Mouse (Mus musculus): ENCODE measurements around the gene Gm49721.
A peak's percentile ranks its signal among the peaks of the same experiment; 100 is the strongest.
"Not testable (repeated sequence)": the region's sequence is repeated elsewhere in the genome, so short reads cannot be mapped to it uniquely, and the experiment has no call there.

Gm49721 gene

GRCm38 (mm10) chr17:6978287-6979248 lies at the start of gene Gm49721:
TSS of gene Gm49721 (plus strand) at chr17:6978904.
- ATAC-seq (ENCODE audit: insufficient number of reproducible peaks, low FRiP score, low TSS enrichment) = peak; percentile 83

- not testable (repeated sequence) for ATAC-seq (ENCODE audit: insufficient number of reproducible peaks, low FRiP score, low TSS enrichment)
Observed at GRCm38 (mm10) chr17:6931625-6932024, 47.1 kb upstream of the Gm49721 start.

GRCm38 (mm10) chr17:6942560-6942959 lies 36.1 kb upstream of the Gm49721 start:
- not testable (repeated sequence) for ATAC-seq (ENCODE audit: insufficient number of reproducible peaks, low FRiP score, low TSS enrichment)

- peak; percentile 62; the same call in 1 of the 2 replicates for ATAC-seq (ENCODE audit: insufficient number of reproducible peaks, low FRiP score, low TSS enrichment)
Observed at GRCm38 (mm10) chr17:6947637-6947983, 31.1 kb upstream of the Gm49721 start.

GRCm38 (mm10) chr17:6947984-6948768 lies 30.5 kb upstream of the Gm49721 start, which contains the start of gene Rsph3b:
TSS of gene Rsph3b (minus strand) at chr17:6948682.
- ATAC-seq (ENCODE audit: insufficient number of reproducible peaks, low FRiP score, low TSS enrichment) = peak; percentile 86

- ATAC-seq (ENCODE audit: insufficient number of reproducible peaks, low FRiP score, low TSS enrichment) = not testable (repeated sequence)
Observed at GRCm38 (mm10) chr17:6948769-6949228, 29.9 kb upstream of the Gm49721 start.

GRCm38 (mm10) chr17:6958881-6959280 lies 19.8 kb upstream of the Gm49721 start:
- not testable (repeated sequence) for ATAC-seq (ENCODE audit: insufficient number of reproducible peaks, low FRiP score, low TSS enrichment)

GRCm38 (mm10) chr17:6959543-6960259 lies 19.0 kb upstream of the Gm49721 start:
- ATAC-seq (ENCODE audit: insufficient number of reproducible peaks, low FRiP score, low TSS enrichment) = not testable (repeated sequence)

GRCm38 (mm10) chr17:6960349-6960748 lies 18.4 kb upstream of the Gm49721 start:
- ATAC-seq (ENCODE audit: insufficient number of reproducible peaks, low FRiP score, low TSS enrichment) = not testable (repeated sequence)

GRCm38 (mm10) chr17:6960776-6961175 lies 17.9 kb upstream of the Gm49721 start, which contains the start of gene Tagap1:
TSS of gene Tagap1 (minus strand) at chr17:6961156.
- ATAC-seq (ENCODE audit: insufficient number of reproducible peaks, low FRiP score, low TSS enrichment) = not testable (repeated sequence)

- ATAC-seq (ENCODE audit: insufficient number of reproducible peaks, low FRiP score, low TSS enrichment) = peak; percentile 89
Observed at GRCm38 (mm10) chr17:6961181-6962000, 17.3 kb upstream of the Gm49721 start.

- not testable (repeated sequence) for ATAC-seq (ENCODE audit: insufficient number of reproducible peaks, low FRiP score, low TSS enrichment)
Observed at GRCm38 (mm10) chr17:6962339-6962738, 16.4 kb upstream of the Gm49721 start.

- not testable (repeated sequence) for ATAC-seq (ENCODE audit: insufficient number of reproducible peaks, low FRiP score, low TSS enrichment)
Observed at GRCm38 (mm10) chr17:6962936-6963335, 15.8 kb upstream of the Gm49721 start.

- not testable (repeated sequence) for ATAC-seq (ENCODE audit: insufficient number of reproducible peaks, low FRiP score, low TSS enrichment)
Observed at GRCm38 (mm10) chr17:6965364-6965763, 13.3 kb upstream of the Gm49721 start.

GRCm38 (mm10) chr17:6967673-6968072 lies 11.0 kb upstream of the Gm49721 start:
- not testable (repeated sequence) for ATAC-seq (ENCODE audit: insufficient number of reproducible peaks, low FRiP score, low TSS enrichment)

GRCm38 (mm10) chr17:6970334-6970733 lies 8.4 kb upstream of the Gm49721 start, which contains the start of gene Rnaset2b:
TSS of gene Rnaset2b (plus strand) at chr17:6970634.
- ATAC-seq (ENCODE audit: insufficient number of reproducible peaks, low FRiP score, low TSS enrichment) = not testable (repeated sequence)

- ATAC-seq (ENCODE audit: insufficient number of reproducible peaks, low FRiP score, low TSS enrichment) = not testable (repeated sequence)
Observed at GRCm38 (mm10) chr17:6971238-6971637, 7.5 kb upstream of the Gm49721 start.

- ATAC-seq (ENCODE audit: insufficient number of reproducible peaks, low FRiP score, low TSS enrichment) = not testable (repeated sequence)
Observed at GRCm38 (mm10) chr17:6972836-6973396, 5.8 kb upstream of the Gm49721 start.

- ATAC-seq (ENCODE audit: insufficient number of reproducible peaks, low FRiP score, low TSS enrichment) = not testable (repeated sequence)
Observed at GRCm38 (mm10) chr17:6974985-6975384, 3.7 kb upstream of the Gm49721 start.

Data from cerebellum, adult (tissue).